Mouse (Mus musculus) bone marrow, adult 2 months (tissue): Measurements from ENCODE around the gene Dennd2a.
"Not testable (repeated sequence)": the region's sequence is repeated elsewhere in the genome, so short reads cannot be mapped to it uniquely, and the experiment has no call there.

ENCODE experiments used
- CTCF ChIP-seq: fragments of 200-500 bp; IDR thresholded peaks from 2 replicates; pipeline ENCODE4 v1.5.1; 2011; ENCODE audit warnings: low read length, control low read depth; ENCODE audit not compliant: control insufficient read depth, insufficient read depth
- POLR2A ChIP-seq: fragments of 200-500 bp; IDR thresholded peaks from 2 replicates; pipeline ENCODE4 v1.6.1; 2011; ENCODE audit warnings: low read depth, mild to moderate bottlenecking, control low read depth, low read length, borderline replicate concordance; ENCODE audit not compliant: control insufficient read depth

- not testable (repeated sequence) for TF ChIP-seq CTCF, POLR2A
Observed at GRCm38 (mm10) chr6:39416654-39417053, 141.0 kb downstream of the Dennd2a start.
